Mouse (Mus musculus) fat pad, adult 2 months (tissue): ENCODE results near the gene Hnf1a.
A peak's percentile ranks its signal among the peaks of the same experiment; 100 is the strongest.

Experiments
- DNase-seq: peaks from one replicate; pipeline ENCODE4 v3.0.0-alpha.2; 2011; ENCODE audit warnings: low read depth, low spot score; ENCODE audit errors: extremely low read depth

The Hnf1a gene

DNA sequence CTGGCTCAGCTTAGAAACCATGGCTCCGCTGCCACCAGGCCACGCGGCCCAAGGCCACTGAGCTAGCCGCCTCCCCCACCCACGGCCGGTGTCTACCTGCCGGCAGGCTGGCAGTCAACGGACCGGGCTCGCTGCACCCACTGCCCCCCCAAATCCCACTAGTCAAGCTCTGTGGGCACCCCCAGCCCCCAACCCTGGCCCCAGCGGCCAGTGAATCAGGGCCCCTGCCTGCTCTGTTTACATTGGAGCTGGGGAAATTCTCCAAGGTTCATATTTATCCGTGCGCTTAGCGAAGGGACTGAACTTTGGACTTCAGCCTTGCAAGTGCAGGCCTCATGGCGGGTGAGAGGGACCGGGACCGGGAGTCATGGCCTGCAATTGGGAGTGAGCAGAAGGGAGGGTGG is at the start of gene Hnf1a:
Hnf1a (minus strand) TSS at position 271 of the 404 bp plus-strand sequence.
- DNase-seq, result no peak

DNA sequence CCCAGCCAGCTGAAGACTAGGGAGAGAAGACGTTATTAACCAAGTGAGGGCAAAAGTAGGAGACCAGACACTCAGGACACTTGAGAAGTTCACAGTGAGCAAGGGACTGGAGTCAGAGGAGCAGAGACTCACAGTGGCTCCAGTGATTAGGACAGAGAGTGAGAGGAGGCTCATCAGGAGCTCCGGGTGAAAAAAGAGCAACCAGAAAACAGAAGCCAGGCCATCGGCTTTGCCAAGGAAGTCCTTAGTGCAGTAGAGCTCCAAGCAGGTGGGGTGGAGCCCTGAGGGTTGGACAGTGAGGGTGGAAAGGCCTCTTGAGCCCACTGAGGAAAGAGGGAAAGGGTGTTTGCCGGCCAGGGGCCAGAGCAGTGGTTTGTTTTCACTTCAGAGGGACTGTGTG is 47.9 kb upstream of the Hnf1a start:
- DNase-seq, result no peak

DNA sequence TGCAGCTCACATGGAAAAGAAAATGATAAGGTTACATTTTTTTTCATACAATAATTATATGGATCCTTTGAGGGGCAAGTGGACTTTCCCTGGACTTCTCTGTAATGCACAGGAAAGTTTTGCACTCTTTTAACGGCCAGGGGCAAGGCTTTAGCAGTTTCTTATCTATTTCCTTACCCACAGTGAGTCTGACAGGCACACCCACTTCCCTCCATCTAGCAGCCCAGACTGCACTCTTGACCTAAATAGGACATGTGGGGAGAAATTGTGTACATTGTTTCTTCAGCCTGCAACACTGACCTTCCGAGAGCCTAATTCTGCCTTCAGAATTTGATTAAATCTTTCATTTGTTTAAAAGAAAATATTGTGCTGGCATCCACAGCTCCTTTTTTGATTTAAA is 47.4 kb upstream of the Hnf1a start:
- DNase-seq, result no peak

DNA sequence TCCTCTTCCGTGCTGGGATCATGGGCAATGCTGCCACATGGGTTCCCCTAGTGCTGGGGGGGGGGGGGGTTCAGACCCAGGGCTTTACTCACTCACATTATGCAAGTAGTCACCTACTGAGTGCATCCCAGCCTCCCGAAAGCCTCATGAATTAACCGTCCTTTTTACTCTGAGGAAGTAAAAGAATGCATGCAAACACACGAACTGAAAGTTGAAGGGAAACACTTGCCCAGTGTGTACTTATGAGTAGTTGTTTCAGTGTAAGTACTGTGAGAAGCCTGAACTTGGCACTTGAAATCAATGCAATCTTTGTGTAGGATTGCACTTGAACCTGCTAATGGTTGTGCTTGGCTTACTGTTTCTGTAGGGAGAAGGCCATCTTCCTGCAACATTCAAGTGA is 44.2 kb upstream of the Hnf1a start:
- DNase-seq, result no peak

DNA sequence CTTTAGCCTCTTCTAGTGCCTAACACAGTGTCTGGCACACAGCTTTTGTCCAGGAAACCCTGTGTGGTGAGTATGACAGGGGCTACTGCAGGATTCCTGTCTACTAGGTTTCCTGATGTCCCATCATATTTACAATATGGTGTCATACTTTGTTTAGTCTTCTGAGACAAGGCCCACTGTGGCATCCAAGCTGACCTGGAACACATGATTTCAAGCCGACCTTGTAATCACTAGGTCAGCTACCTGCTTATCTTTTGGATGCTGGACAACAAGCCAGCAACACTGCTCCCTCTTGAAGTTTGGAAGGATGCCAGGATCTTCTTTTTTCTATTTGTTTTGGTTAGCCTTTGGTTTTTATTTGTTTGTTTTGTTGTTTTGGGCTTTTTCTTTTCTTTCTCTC is 43.7 kb upstream of the Hnf1a start:
- DNase-seq, result no peak

DNA sequence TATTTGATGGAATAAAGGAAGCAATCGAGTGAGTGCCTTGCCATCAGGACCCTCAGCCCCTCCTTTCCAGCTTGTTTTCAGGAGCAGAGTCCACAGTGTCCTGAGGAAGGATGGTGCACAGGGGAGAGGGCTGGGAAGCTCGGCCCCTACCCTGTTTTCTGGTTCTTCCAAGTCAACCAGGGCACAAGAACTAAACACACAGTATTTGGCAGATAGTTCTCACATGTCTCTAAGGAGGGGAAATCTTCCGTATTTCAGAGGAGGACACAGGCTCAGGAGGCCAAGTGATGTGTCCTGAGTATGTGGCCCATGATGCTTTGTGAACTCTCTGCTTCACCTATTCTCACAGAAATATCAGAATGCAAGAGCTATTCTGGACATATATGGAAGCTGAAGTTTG is 42.5 kb upstream of the Hnf1a start:
- no peak for DNase-seq

DNA sequence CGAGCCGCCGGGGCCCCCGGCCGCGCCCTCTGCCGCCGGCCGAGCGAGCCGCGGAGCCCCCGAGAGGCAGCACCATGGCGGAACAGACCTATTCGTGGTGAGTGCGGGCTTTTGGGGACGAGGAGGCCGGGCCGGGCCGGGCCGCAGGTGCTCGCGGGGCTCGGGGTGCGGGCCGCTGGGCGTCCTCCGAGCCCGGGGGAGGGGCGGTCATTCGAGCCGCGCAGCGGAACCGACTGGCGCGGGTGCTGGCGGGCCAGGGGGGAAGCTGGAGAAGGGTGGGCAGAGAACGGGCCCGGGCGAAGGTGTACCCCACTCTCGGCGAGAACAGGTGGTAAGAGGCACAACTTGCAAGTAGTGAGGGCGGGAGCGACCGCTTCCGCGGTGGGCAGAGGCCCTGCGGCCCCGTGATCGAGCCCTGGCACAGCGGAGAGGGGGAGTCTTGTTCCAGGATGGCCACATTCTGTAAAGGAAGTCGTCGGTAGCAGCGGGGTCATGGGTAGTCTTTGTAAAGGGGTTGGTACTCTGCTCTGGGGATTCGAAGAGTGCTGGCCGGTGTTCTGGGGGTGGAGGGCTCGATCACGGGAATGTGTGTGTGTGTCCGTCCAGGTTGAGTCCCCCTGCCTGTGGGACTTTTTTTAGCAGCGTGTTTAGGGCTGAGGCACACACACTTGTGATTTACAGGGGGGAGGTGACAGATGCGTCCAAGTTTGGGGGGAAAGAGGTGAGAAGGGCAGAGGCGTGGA is 40.8 kb upstream of the Hnf1a start:
- DNase-seq, result no peak

DNA sequence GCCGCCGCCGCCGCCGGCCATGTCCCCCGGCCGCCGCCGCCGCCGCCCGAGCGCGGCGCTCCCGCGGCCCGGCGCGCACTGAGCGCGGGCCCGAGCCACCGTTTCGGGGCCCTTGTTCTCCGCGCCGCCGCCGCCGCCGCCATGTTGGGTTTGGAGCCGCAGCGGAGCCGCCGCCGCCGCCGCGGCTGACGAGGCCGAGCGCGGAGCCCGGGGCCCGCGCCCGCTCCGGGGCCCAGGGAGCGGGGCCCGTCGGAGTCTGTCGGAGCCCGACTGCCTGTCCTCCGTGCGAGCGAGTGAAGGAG is 40.3 kb upstream of the Hnf1a start:
- no peak for DNase-seq

DNA sequence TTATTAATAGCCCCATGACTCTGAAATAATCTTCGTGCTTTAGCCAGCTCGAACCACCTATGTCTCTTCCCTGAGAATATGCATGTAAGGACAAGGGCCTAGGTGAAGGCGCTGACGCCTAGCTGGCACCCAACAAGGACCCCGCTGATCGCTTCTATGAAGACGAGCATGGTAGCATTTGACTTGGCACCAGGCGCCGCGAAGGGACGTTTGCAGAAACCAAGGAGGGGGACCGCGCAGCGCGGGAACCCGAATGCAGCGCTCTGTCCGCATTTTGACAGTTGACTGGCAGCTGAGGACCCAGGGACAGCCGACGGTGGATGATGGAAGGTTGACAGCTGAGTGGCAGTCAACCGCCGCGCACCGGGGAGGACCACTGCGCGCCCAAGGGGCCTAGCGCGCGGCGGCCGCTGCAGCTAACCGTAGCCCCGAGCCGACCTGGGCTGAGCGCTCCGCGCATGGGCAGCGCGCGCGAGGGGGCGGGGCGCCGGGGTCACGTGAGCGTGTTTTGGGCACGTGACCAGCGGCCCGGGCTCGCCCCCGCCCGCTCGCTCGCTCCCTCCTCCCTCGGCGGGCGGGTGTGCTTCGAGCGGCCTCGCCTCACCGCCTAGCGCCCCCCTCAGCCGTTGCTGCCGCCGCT is 39.8 kb upstream of the Hnf1a start, which contains the start of gene Sppl3:
Sppl3 (plus strand) TSS at position 561 of the 640 bp plus-strand sequence.
- DNase-seq, result no peak

DNA sequence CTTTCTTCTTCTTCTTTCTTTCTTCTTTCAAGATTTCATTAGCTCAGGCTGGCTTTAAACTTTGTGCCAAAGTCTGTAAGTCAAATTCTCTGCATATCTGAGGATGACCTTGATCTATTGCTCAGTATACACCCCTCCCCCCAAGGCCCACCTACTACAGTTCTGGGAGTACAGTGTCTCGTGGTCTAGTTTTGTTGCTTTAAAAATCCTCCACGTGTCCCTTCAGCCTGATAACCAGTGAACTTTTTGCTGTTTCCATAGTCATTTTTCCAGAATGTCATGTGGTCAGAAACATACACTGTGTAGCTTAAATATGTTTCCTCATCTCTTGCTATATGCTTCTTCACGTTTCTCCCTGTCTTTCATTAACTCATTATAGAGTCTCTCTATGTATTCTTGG is 39.1 kb upstream of the Hnf1a start:
- no peak for DNase-seq

DNA sequence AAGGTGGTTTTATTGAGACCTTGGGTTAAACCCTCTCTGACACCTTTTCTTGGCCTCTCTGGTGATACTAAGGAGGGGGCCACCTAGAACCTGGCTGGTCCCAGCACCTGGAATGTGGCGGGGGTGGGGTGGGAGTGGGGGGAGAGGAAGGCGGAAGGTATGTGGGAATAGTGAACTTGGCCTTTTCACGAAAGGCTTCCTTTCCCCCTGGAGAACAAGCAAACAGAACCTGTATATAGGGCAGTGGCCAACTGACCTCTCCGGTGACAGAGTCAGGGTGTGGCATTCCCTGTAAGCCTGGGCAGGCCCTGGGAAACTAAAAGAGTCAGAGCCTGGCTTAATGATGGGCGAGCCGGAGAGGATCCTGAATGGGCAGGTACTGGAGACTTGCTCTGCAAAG is 38.2 kb upstream of the Hnf1a start:
- DNase-seq, result no peak

DNA sequence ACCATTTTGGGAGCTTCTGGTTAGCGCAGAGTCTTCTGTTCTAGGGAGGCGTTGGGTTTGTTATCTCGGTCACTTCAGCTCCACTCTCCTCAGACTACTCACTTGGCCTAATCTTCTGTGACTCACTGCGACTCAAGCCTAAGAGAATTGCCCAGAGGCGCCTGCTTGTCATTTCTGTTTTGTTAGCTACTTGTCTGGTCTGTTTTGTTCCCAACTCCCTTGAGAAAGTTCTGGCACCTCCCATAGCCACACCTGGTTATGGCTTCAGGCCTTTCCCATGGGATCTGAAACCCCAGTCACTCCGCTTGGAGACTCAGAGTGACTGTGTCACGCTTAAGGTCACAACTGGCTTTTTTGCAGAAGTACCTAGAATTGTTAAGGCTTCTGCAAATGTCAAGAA is 37.4 kb upstream of the Hnf1a start:
- peak; percentile 94 for DNase-seq

DNA sequence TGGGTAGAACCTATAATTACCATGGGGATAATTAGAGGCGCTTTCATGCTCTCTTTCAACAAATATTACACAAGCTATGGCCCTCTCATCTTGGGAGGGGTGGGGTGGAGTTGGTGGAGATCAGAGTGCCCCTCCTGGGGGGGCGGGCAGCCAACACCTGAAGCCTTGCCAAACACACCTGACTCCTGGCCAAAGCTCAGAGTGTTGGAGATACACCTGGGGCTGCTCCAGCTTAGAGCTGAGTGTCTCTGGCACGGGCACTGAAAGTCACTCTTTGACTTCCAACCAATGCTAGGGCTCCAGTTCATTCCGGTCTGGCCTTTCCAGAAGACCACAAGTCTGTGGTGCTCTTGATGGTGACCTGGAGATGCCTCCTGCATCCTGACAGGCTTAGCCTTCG is 36.9 kb upstream of the Hnf1a start:
- peak; percentile 39 for DNase-seq

DNA sequence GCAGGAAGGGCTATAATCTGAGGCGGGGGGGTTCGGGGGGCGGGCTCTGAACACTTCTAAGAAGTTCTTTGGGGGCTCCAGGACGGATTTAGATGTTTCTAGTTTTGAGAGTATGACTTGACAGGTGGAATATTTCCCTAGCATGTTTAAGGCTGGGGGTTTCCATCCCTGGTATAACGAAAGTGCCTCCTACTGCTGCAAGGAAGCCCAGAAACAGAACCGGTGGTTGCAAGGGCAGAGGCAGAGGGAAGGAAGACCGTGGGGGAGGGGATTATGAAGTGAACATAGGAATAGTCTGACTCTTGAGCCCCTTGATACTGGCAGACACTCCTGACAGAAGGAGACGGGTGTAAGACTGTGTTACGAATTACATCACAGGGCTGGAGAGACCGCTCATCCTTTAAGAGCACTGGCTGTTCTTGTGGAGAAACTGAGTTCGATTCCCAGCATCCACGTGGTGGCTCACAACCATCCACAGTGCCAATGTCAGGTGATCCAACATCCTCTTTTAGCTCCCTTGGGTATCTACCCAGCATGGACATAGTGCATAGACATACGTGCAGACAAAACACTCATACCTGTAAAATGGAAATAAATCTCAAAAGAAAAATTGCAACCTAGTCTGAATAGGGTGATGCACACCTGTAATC is 32.5 kb upstream of the Hnf1a start:
- no peak for DNase-seq

DNA sequence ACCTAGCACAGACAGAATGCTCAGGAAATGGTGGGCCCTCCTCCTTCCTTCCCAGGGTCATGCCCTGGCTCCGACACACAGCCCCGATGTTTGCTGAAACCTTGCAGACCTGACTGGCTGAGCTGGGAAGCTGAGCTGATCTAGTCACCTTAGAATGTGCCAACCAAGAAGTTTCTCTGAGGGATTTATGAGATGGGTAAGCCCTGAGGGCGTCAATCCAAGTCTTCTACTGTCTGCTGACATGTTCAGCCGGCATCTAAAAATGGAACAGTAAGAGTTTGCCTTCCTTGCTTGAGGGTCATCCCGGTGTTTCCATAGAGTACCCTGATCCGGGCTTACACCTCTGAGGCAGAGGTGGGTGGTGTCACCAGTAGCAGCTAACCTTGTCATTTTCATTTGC is 31.9 kb upstream of the Hnf1a start:
- no peak for DNase-seq

DNA sequence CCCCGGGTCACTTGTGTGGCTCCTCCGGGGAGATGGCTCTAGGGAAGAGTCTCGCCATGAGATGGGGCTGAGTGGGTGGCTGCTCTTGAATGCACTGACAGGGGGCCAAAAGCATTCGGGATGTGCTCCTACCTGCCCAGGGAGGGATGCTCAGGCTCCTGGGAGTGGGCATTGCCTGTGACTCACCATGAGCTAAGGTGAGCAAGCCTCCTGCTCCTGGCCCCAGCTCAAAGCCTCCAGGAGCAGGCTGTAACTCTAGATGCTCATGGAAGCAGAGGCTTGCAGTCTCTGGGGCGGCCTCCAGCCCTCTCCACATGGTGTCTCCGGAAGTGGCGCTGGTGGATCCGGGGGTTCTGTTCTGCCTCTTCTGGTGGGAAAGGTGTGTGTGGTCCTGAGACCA is 30.6 kb upstream of the Hnf1a start:
- peak; percentile 75 for DNase-seq

DNA sequence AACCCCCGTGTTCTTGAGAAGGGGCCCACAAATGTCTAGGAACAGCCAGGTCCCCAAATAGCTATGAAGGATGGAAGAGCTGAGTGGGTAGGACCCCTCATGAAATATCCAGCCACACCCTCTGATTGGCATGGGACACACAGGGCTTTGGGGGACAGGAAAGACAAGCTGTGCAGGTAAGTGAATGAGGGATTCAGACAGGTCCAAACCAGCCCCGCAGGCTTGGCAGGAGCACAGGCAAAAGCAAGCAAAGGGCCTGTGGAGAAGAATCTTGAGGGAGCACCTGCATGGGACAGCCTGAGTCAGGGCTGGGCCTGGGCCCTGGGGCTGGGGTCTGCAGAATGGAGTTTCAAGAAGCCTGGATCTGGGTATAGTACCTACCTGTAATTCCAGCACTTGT is 29.6 kb upstream of the Hnf1a start:
- peak; percentile 78 for DNase-seq

DNA sequence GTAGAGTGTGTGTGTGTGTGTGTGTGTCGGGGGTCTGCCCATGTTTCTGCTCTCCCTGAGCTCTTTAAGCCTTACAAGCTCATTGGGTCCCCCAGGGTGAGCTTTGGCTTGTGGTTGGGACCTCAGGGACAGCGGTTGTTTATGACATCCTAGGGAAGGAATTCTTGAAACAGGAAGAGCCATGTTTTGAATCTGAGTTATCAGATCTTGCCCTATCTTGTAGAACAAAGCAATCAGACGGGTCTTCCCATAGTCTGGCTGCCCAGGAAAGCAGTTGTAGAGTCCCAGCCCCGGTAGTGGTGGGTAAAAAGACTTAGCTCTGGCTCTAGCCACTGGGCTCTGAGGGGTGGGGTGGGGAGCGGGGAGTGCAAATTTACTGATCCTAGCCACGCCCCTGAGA is 26.4 kb upstream of the Hnf1a start:
- DNase-seq, result no peak

DNA sequence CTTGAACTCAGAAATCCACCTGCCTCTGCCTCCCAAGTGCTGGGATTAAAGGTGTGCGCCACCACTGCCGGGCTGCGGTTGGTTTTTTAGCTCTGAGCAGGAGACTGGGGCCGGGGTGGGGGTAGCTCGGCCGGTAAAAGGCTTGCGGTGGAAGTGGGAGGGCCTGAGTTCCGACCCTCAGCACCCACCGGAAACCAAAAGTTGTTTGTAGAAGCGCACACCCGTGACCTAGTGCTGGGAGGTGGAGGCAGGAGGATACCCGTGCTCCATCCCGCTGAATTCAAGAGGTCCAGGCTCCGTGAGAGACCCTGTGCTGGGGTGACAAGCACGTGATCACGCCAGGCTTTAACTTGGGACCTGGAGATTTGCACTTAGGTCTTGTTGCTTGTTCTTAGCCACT is 25.6 kb upstream of the Hnf1a start:
- DNase-seq, result no peak

DNA sequence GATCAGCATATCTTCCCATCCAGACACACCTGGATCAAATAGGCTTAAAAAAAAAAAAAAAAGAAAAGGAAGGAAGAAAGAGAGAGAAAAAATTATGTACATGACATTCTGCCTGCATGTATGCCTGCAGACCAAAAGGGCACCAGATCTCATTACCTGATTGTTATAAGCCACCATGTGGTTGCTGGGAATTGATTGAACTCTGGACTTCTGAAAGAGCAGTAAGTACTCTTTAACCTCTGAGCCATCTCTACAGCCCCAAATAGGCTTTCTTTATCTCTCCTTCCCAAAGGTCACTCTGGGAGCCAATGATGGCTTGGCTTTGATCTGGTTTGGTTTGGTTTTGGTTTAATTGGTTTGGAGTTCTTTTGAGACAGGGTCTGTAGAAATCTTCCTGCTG is 14.2 kb upstream of the Hnf1a start:
- DNase-seq, result no peak

DNA sequence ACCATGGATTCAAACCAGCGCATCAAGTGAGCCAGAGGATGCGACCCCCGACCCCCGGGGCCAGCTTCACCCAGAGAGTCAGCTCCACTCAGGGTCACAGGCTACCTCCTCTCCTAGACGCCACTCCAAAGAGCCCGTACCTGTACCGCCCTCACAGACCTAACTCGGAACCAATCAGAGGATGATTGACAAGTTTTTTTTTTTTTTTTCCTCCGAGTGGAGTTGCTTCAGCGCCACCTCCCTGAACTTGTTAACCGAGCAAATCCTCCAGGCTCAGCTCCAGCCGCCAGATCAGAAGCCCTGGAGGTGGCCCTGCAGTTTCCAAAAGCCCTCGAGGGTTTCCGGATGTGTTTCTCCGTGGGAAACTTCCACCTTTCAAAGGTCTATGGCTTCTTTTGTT is 11.1 kb upstream of the Hnf1a start:
- no peak for DNase-seq

DNA sequence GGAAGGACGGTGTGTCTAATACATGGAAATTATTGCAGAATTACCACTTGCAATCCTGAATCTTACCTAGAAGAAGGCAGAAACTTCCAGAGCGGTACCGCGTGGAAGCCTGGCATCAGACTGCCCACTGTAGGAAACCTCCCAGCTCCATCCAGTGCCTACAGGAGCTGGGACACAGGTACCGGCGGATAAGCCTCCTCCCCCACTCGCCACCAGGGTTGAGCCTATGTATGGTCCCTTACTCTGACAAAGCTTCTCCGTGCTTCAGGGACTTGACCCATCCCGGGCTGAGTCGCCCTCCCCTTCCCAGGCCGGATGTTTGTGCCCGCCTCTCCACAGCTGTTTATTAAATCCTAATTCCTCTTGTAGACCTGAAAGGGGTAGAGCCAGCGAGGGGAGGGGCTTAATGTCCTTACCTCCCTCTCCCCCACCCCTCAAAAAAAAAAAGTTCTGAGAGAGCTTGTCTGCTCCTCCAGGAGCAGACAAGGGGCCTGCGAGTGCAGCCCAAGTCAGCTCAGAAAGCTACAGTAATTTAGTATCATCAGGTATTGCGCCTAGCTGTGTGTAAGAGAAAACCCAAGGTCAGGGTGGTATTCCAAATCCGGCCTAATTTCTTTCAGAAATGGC is 9.3 kb upstream of the Hnf1a start:
- no peak for DNase-seq
